Mouse (Mus musculus): ENCODE data around the gene Schip1. TPM values are rescaled to one million over a fixed set of nuclear protein-coding genes. Genes with fewer than 3 reads are reported as not detected.
A peak's percentile ranks its signal among the peaks of the same experiment; 100 is the strongest.

Gene Schip1
- polyA plus RNA-seq, 1 experiment from 2014 or later, result 27.6 TPM

- Histone ChIP-seq H3K4me1 (replicated peaks; ENCODE audit: control insufficient read depth, insufficient read depth) (peaks cover 10% of the 10 kb centered on the region; the same call in 1 of the 2 replicates), H3K27me3 (ENCODE audit: control insufficient read depth, insufficient read depth, low read length) (no peaks in the 10 kb centered on the region), H3K9ac (ENCODE audit: low read length) (no peak overlapping the region), H3K9me3 (ENCODE audit: control insufficient read depth, low read length) (no peaks in the 10 kb centered on the region), H3K27ac (replicated peaks) (no peak overlapping the region), H3K36me3 (ENCODE audit: control insufficient read depth, insufficient read depth, low read length) (no peaks in the 10 kb centered on the region), H3K4me2 (replicated peaks; ENCODE audit: low read depth) (no peak overlapping the region), H3K4me3 (ENCODE audit: low read depth, low read length) (no peak overlapping the region)
- DNase-seq (ENCODE audit: low spot score) (no peak), ATAC-seq (ENCODE audit: low FRiP score, low TSS enrichment) (no peak)
- TF ChIP-seq EP300 (optimal IDR thresholded peaks at IDR 0.05) (no peak), CTCF (IDR thresholded peaks at IDR 0.05; ENCODE audit: low read depth) (no peak)
- 83% methylated on average over 5 of the region's 5 CpGs for WGBS
Measured at GRCm38 (mm10) chr3:68510872-68511271, 446.3 kb downstream of the Schip1 start.

- peaks cover 9% of the 10 kb centered on the region; the same call in 1 of the 2 replicates for H3K4me1 ChIP-seq (replicated peaks; ENCODE audit: control insufficient read depth, insufficient read depth)
- WGBS, result 70% methylated on average over 4 of the region's 4 CpGs
- no peak for DNase-seq (ENCODE audit: low spot score)
Measured at GRCm38 (mm10) chr3:68511744-68512143, 447.1 kb downstream of the Schip1 start.

GRCm38 (mm10) chr3:68512327-68512726, 447.7 kb downstream of the Schip1 start:
- Histone ChIP-seq H3K4me2 (replicated peaks; ENCODE audit: low read depth) (no peak overlapping the region), H3K36me3 (ENCODE audit: control insufficient read depth, insufficient read depth, low read length) (no peaks in the 10 kb centered on the region), H3K27me3 (ENCODE audit: control insufficient read depth, insufficient read depth, low read length) (no peaks in the 10 kb centered on the region), H3K9ac (ENCODE audit: low read length) (no peak overlapping the region), H3K27ac (replicated peaks) (no peak overlapping the region), H3K4me1 (replicated peaks; ENCODE audit: control insufficient read depth, insufficient read depth) (0 out of 2 replicates have a peak, but pooled peaks cover 4% of the 10 kb centered on the region), H3K4me3 (ENCODE audit: low read depth, low read length) (no peak overlapping the region), H3K9me3 (ENCODE audit: control insufficient read depth, low read length) (no peaks in the 10 kb centered on the region)
- no peak for DNase-seq (ENCODE audit: low spot score)
- ATAC-seq (ENCODE audit: low FRiP score, low TSS enrichment), result no peak
- WGBS, result 53% methylated on average over 11 of the region's 11 CpGs
- TF ChIP-seq CTCF (IDR thresholded peaks at IDR 0.05; ENCODE audit: low read depth), result no peak
- no peak for TF ChIP-seq EP300 (optimal IDR thresholded peaks at IDR 0.05)

More at GRCm38 (mm10) chr3:68511744-68512143, 447.1 kb downstream of the Schip1 start:
- TF ChIP-seq CTCF (IDR thresholded peaks at IDR 0.05; ENCODE audit: low read depth) (no peak), EP300 (optimal IDR thresholded peaks at IDR 0.05) (no peak)
- Histone ChIP-seq H3K27me3 (ENCODE audit: control insufficient read depth, insufficient read depth, low read length) (no peaks in the 10 kb centered on the region), H3K4me3 (ENCODE audit: low read depth, low read length) (no peak overlapping the region), H3K36me3 (ENCODE audit: control insufficient read depth, insufficient read depth, low read length) (no peaks in the 10 kb centered on the region), H3K9me3 (ENCODE audit: control insufficient read depth, low read length) (no peaks in the 10 kb centered on the region), H3K9ac (ENCODE audit: low read length) (no peak overlapping the region), H3K4me2 (replicated peaks; ENCODE audit: low read depth) (no peak overlapping the region), H3K27ac (replicated peaks) (no peak overlapping the region)
- no peak for ATAC-seq (ENCODE audit: low FRiP score, low TSS enrichment)

GRCm38 (mm10) chr3:68513340-68514119, 448.9 kb downstream of the Schip1 start:
- no peak for TF ChIP-seq EP300 (optimal IDR thresholded peaks at IDR 0.05)
- TF ChIP-seq CTCF (IDR thresholded peaks at IDR 0.05; ENCODE audit: low read depth), result no peak
- Histone ChIP-seq H3K4me1 (replicated peaks; ENCODE audit: control insufficient read depth, insufficient read depth) (0 out of 2 replicates have a peak, but pooled peaks cover 4% of the 10 kb centered on the region), H3K27ac (replicated peaks) (no peak overlapping the region)

GRCm38 (mm10) chr3:68514120-68514497, 449.5 kb downstream of the Schip1 start:
- WGBS, result 60% methylated on average over 3 of the region's 3 CpGs
- H3K9me3 ChIP-seq (ENCODE audit: control insufficient read depth, low read length), result no peaks in the 10 kb centered on the region
- DNase-seq (ENCODE audit: low spot score) (no peak), ATAC-seq (ENCODE audit: low FRiP score, low TSS enrichment) (no peak)
- H3K4me2 ChIP-seq (replicated peaks; ENCODE audit: low read depth), result no peak overlapping the region
- H3K36me3 ChIP-seq (ENCODE audit: control insufficient read depth, insufficient read depth, low read length), result no peaks in the 10 kb centered on the region
- H3K9ac ChIP-seq (ENCODE audit: low read length), result no peak overlapping the region
- H3K27me3 ChIP-seq (ENCODE audit: control insufficient read depth, insufficient read depth, low read length), result no peaks in the 10 kb centered on the region
- TF ChIP-seq CTCF (IDR thresholded peaks at IDR 0.05; ENCODE audit: low read depth) (no peak), EP300 (optimal IDR thresholded peaks at IDR 0.05) (no peak)
- H3K4me1 ChIP-seq (replicated peaks; ENCODE audit: control insufficient read depth, insufficient read depth), result no peaks in the 10 kb centered on the region
- no peak overlapping the region for H3K27ac ChIP-seq (replicated peaks)
- H3K4me3 ChIP-seq (ENCODE audit: low read depth, low read length), result no peak overlapping the region

More at GRCm38 (mm10) chr3:68513340-68514119, 448.9 kb downstream of the Schip1 start:
- H3K4me2 ChIP-seq (replicated peaks; ENCODE audit: low read depth), result no peak overlapping the region
- no peak overlapping the region for H3K4me3 ChIP-seq (ENCODE audit: low read depth, low read length)
- no peaks in the 10 kb centered on the region for H3K36me3 ChIP-seq (ENCODE audit: control insufficient read depth, insufficient read depth, low read length)
- WGBS, result 42% methylated on average over 7 of the region's 7 CpGs
- peak; percentile 24 for DNase-seq (ENCODE audit: low spot score)
- ATAC-seq (ENCODE audit: low FRiP score, low TSS enrichment), result peak; percentile 60
- H3K9me3 ChIP-seq (ENCODE audit: control insufficient read depth, low read length), result no peaks in the 10 kb centered on the region
- H3K9ac ChIP-seq (ENCODE audit: low read length), result no peak overlapping the region
- H3K27me3 ChIP-seq (ENCODE audit: control insufficient read depth, insufficient read depth, low read length), result no peaks in the 10 kb centered on the region

GRCm38 (mm10) chr3:68514717-68515116, 450.1 kb downstream of the Schip1 start:
- ATAC-seq (ENCODE audit: low FRiP score, low TSS enrichment) (no peak), DNase-seq (ENCODE audit: low spot score) (no peak)
- no peak overlapping the region for H3K9ac ChIP-seq (ENCODE audit: low read length)
- no peaks in the 10 kb centered on the region for H3K27me3 ChIP-seq (ENCODE audit: control insufficient read depth, insufficient read depth, low read length)
- H3K4me1 ChIP-seq (replicated peaks; ENCODE audit: control insufficient read depth, insufficient read depth), result no peaks in the 10 kb centered on the region
- H3K4me3 ChIP-seq (ENCODE audit: low read depth, low read length), result no peak overlapping the region
- H3K36me3 ChIP-seq (ENCODE audit: control insufficient read depth, insufficient read depth, low read length), result no peaks in the 10 kb centered on the region
- H3K9me3 ChIP-seq (ENCODE audit: control insufficient read depth, low read length), result no peaks in the 10 kb centered on the region
- 69% methylated on average over 3 of the region's 3 CpGs for WGBS
- TF ChIP-seq EP300 (optimal IDR thresholded peaks at IDR 0.05) (no peak), CTCF (IDR thresholded peaks at IDR 0.05; ENCODE audit: low read depth) (no peak)
- H3K27ac ChIP-seq (replicated peaks), result no peak overlapping the region
- no peak overlapping the region for H3K4me2 ChIP-seq (replicated peaks; ENCODE audit: low read depth)

Measured in stomach, postnatal 0 days (tissue).